Mouse (Mus musculus): Measurements from ENCODE around the gene Cecr2. TPM values are rescaled to one million over a fixed set of nuclear protein-coding genes. Genes with fewer than 3 reads are reported as not detected.

The Cecr2 gene
- polyA plus RNA-seq, 1 experiment from 2014 or later, result 5.0 TPM

DNA sequence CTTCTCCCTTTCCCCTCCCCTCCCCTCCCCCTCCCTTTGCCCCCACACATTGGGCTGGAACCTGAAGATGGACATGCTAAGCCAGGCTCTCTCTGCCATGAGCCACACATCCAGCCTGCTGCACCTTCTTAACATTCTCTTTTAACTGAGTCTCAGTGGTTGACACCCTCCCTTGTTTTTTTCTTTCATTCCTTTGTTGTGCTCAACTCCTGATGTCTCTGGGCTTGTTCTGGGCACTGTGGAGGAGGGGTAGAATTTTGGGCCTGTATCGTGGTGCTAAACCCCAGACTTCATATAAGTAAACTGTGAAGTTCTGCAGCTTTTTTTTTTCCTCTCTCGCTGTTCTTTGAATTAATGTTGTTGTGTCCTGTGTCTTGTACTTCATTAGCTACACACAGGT, 9.8 kb downstream of the Cecr2 start:
- no peak for DNase-seq
- H3K4me1 ChIP-seq (ENCODE audit: insufficient read depth), result peaks cover 8% of the 10 kb centered on the region
- 69% methylated on average over 2 of the region's 2 CpGs for WGBS (ENCODE audit: insufficient replicate concordance)
- no peak overlapping the region for H3K27ac ChIP-seq (ENCODE audit: low read depth)
- no peak overlapping the region for H3K4me3 ChIP-seq (ENCODE audit: low read depth, low read length)
- TF ChIP-seq CTCF (IDR thresholded peaks at IDR 0.05; ENCODE audit: low read depth), result no peak
- TF ChIP-seq EP300 (IDR thresholded peaks at IDR 0.05; ENCODE audit: low read depth), result no peak
- H3K36me3 ChIP-seq (replicated peaks; ENCODE audit: insufficient read depth, low read length), result no peaks in the 10 kb centered on the region
- no peaks in the 10 kb centered on the region for H3K9me3 ChIP-seq (ENCODE audit: low read length)
- H3K4me2 ChIP-seq (ENCODE audit: low read depth, low read length), result no peak overlapping the region
- no peak for ATAC-seq
- no peaks in the 10 kb centered on the region for H3K27me3 ChIP-seq (ENCODE audit: insufficient read depth, low read length)
- H3K9ac ChIP-seq (replicated peaks), result no peak overlapping the region

DNA sequence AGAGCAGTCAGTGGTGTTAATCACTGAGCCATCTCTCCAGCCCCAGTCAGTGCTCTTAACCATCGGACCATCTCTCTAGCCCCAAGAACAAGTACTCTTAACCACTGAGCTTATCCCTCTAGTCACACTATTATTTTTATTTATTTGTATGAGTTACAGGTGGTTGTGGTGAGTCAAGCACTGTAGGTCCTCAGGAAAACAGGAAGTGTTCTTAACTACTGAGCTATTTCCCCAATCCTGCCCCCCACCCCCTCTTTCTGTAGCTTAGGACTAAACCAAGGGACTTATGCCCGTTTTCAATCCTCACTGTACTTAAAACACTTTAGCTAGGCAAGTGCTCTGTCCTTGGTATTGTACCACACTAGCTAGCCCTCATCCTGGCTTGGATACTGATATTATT, 17.2 kb downstream of the Cecr2 start:
- peak overlapping the region; percentile 11; the same call in 1 of the 2 replicates for H3K27ac ChIP-seq (ENCODE audit: low read depth)
- H3K9ac ChIP-seq (replicated peaks), result no peak overlapping the region
- no peaks in the 10 kb centered on the region for H3K9me3 ChIP-seq (ENCODE audit: low read length)
- ATAC-seq (no peak), DNase-seq (no peak)
- 56% methylated on average over 2 of the region's 2 CpGs for WGBS (ENCODE audit: insufficient replicate concordance)
- H3K4me2 ChIP-seq (ENCODE audit: low read depth, low read length), result no peak overlapping the region
- H3K4me1 ChIP-seq (ENCODE audit: insufficient read depth), result peaks cover 9% of the 10 kb centered on the region
- H3K27me3 ChIP-seq (ENCODE audit: insufficient read depth, low read length), result no peaks in the 10 kb centered on the region
- no peak overlapping the region for H3K4me3 ChIP-seq (ENCODE audit: low read depth, low read length)
- TF ChIP-seq EP300 (IDR thresholded peaks at IDR 0.05; ENCODE audit: low read depth), result no peak
- no peaks in the 10 kb centered on the region for H3K36me3 ChIP-seq (replicated peaks; ENCODE audit: insufficient read depth, low read length)

DNA sequence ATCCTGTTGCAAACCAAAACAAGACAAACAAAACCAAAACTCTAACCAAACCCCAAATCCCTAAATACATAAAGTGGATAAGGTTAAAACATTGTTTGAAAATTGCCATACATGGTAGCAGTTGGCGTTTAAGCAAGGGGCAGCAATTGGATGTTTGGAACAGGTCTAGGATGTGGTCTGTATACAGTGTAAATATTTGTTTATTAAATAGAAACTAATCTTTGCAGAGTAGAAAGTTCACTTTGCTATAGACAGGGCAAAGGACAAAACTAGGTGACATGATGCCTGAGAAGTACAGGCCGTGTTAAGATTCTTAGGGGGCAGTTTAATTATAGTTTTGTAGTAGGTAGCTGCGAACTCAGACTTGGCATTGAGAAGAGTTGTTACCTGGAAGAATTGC, 18.6 kb downstream of the Cecr2 start:
- H3K4me2 ChIP-seq (ENCODE audit: low read depth, low read length), result peak overlapping the region; percentile 7
- no peaks in the 10 kb centered on the region for H3K36me3 ChIP-seq (replicated peaks; ENCODE audit: insufficient read depth, low read length)
- WGBS (ENCODE audit: insufficient replicate concordance), result 74% methylated on average over 3 of the region's 3 CpGs
- H3K27me3 ChIP-seq (ENCODE audit: insufficient read depth, low read length), result no peaks in the 10 kb centered on the region
- ATAC-seq, result peak; percentile 96
- H3K27ac ChIP-seq (ENCODE audit: low read depth), result peak overlapping the region; percentile 77
- H3K9ac ChIP-seq (replicated peaks), result no peak overlapping the region
- DNase-seq, result no peak
- no peaks in the 10 kb centered on the region for H3K9me3 ChIP-seq (ENCODE audit: low read length)
- TF ChIP-seq EP300 (IDR thresholded peaks at IDR 0.05; ENCODE audit: low read depth) (no peak), CTCF (IDR thresholded peaks at IDR 0.05; ENCODE audit: low read depth) (no peak)
- H3K4me3 ChIP-seq (ENCODE audit: low read depth, low read length), result no peak overlapping the region
- peaks cover 9% of the 10 kb centered on the region for H3K4me1 ChIP-seq (ENCODE audit: insufficient read depth)

DNA sequence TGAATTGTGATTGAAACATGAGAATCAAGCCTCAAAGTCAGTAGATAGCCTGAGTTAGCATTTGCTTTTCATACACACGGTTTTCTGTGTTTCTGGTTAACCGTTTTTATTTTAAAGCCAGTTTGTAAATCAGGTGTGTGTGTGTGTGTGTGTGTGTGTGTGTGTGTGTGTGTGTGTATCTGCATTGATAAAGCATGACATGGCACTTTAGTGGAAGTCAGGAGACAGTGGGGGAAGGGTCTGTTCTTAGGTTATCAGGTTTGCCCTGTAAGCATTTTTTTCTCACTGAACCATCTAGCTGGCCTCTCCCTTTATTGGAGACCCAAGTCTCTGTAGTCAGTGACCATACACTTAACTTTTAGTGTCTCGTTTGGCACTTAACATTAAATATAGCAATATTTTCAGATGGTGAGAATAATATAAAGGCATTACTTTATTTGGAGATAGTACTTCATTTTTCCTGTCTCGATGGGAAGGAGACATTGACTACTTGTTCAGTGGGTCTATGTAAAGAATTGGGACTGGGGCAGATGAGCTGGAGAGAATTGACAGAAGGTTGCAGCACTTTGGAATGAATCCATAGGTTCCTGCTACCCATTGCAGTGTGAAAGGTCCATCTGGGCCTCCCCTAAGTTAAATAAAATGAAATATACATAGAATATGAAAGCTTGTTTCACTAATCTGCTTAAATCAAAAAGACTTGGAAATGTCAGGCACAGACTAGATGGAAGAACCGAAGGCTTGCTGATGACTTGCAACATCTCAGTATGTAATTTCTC, 20.9 kb downstream of the Cecr2 start:
- 70% methylated on average over 5 of the region's 5 CpGs for WGBS (ENCODE audit: insufficient replicate concordance)
- no peaks in the 10 kb centered on the region for H3K9me3 ChIP-seq (ENCODE audit: low read length)
- H3K4me2 ChIP-seq (ENCODE audit: low read depth, low read length), result no peak overlapping the region
- peaks cover 9% of the 10 kb centered on the region for H3K4me1 ChIP-seq (ENCODE audit: insufficient read depth)
- H3K27me3 ChIP-seq (ENCODE audit: insufficient read depth, low read length), result no peaks in the 10 kb centered on the region
- no peaks in the 10 kb centered on the region for H3K36me3 ChIP-seq (replicated peaks; ENCODE audit: insufficient read depth, low read length)
- TF ChIP-seq EP300 (IDR thresholded peaks at IDR 0.05; ENCODE audit: low read depth), result no peak
- no peak for TF ChIP-seq CTCF (IDR thresholded peaks at IDR 0.05; ENCODE audit: low read depth)
- no peak overlapping the region for H3K4me3 ChIP-seq (ENCODE audit: low read depth, low read length)
- H3K9ac ChIP-seq (replicated peaks), result no peak overlapping the region
- no peak for ATAC-seq
- peak overlapping the region; percentile 31; the same call in 1 of the 2 replicates for H3K27ac ChIP-seq (ENCODE audit: low read depth)
- DNase-seq, result no peak

DNA sequence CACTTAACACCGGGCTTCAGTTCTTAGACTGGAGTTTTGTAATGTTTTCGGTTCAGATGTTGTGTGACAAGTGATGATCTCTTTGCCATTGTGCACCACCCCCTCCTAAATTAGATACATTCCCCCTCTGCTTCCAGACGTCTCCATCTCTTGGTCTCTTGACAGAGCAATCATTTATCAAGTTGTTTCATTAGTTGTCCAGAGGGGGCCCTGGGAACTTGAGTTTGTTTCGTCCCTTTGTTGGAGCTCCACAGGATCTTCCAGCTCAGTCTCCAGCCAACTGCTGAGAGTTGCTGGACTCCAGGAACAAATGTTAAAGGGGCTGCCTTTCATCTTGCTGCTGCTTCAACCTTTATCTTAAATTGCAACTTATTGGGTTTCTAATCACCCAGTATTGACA, 34.1 kb downstream of the Cecr2 start:
- no peaks in the 10 kb centered on the region for H3K9me3 ChIP-seq (ENCODE audit: low read length)
- peaks cover 4% of the 10 kb centered on the region for H3K4me1 ChIP-seq (ENCODE audit: insufficient read depth)
- H3K4me3 ChIP-seq (ENCODE audit: low read depth, low read length), result no peak overlapping the region
- TF ChIP-seq CTCF (IDR thresholded peaks at IDR 0.05; ENCODE audit: low read depth), result no peak
- no peak for TF ChIP-seq EP300 (IDR thresholded peaks at IDR 0.05; ENCODE audit: low read depth)
- WGBS (ENCODE audit: insufficient replicate concordance), result 47% methylated on average over 4 of the region's 4 CpGs
- H3K36me3 ChIP-seq (replicated peaks; ENCODE audit: insufficient read depth, low read length), result no peaks in the 10 kb centered on the region
- H3K9ac ChIP-seq (replicated peaks), result no peak overlapping the region
- DNase-seq (no peak), ATAC-seq (no peak)
- no peaks in the 10 kb centered on the region for H3K27me3 ChIP-seq (ENCODE audit: insufficient read depth, low read length)
- no peak overlapping the region for H3K4me2 ChIP-seq (ENCODE audit: low read depth, low read length)
- H3K27ac ChIP-seq (ENCODE audit: low read depth), result no peak overlapping the region

GRCm38 (mm10) chr6:120704376-120704775, 38.2 kb downstream of the Cecr2 start:
- TF ChIP-seq CTCF (IDR thresholded peaks at IDR 0.05; ENCODE audit: low read depth), result no peak
- TF ChIP-seq EP300 (IDR thresholded peaks at IDR 0.05; ENCODE audit: low read depth), result no peak
- H3K27me3 ChIP-seq (ENCODE audit: insufficient read depth, low read length), result no peaks in the 10 kb centered on the region
- H3K36me3 ChIP-seq (replicated peaks; ENCODE audit: insufficient read depth, low read length), result no peaks in the 10 kb centered on the region
- peaks cover 4% of the 10 kb centered on the region for H3K4me1 ChIP-seq (ENCODE audit: insufficient read depth)
- H3K4me2 ChIP-seq (ENCODE audit: low read depth, low read length), result no peak overlapping the region
- no peak for DNase-seq
- no peak overlapping the region for H3K27ac ChIP-seq (ENCODE audit: low read depth)
- no peak overlapping the region for H3K4me3 ChIP-seq (ENCODE audit: low read depth, low read length)
- H3K9ac ChIP-seq (replicated peaks), result no peak overlapping the region
- no peaks in the 10 kb centered on the region for H3K9me3 ChIP-seq (ENCODE audit: low read length)
- no peak for ATAC-seq

Measured in liver, postnatal 0 days (tissue).